Mouse (Mus musculus): ENCODE data around the gene Rufy4.
"Not testable (repeated sequence)": the region's sequence is repeated elsewhere in the genome, so short reads cannot be mapped to it uniquely, and the experiment has no call there.

Rufy4 gene

GRCm38 (mm10) chr1:74149106-74149885, 24.0 kb downstream of the Rufy4 start:
- no peak for DNase-seq (ENCODE audit: low read depth, low spot score)

GRCm38 (mm10) chr1:74150101-74150500, 24.8 kb downstream of the Rufy4 start:
- DNase-seq (ENCODE audit: low read depth, low spot score): no peak

GRCm38 (mm10) chr1:74151091-74151490, 25.8 kb downstream of the Rufy4 start:
- no peak for DNase-seq (ENCODE audit: low read depth, low spot score)

- no peak for DNase-seq (ENCODE audit: low read depth, low spot score)
Measured at GRCm38 (mm10) chr1:74153461-74154184, 28.3 kb downstream of the Rufy4 start, which contains the start of gene Cxcr2. Gene Cxcr2 (plus strand): TSS chr1:74153989.

GRCm38 (mm10) chr1:74155435-74156012, 30.2 kb downstream of the Rufy4 start:
- DNase-seq (ENCODE audit: low read depth, low spot score): no peak

GRCm38 (mm10) chr1:74156381-74156910, 31.1 kb downstream of the Rufy4 start:
- DNase-seq (ENCODE audit: low read depth, low spot score): no peak

- not testable (repeated sequence) for DNase-seq (ENCODE audit: low read depth, low spot score)
Measured at GRCm38 (mm10) chr1:74159613-74160012, 34.3 kb downstream of the Rufy4 start.

GRCm38 (mm10) chr1:74160036-74160435, 34.7 kb downstream of the Rufy4 start:
- no peak for DNase-seq (ENCODE audit: low read depth, low spot score)

- DNase-seq (ENCODE audit: low read depth, low spot score): no peak
Measured at GRCm38 (mm10) chr1:74167136-74167535, 41.8 kb downstream of the Rufy4 start.

- DNase-seq (ENCODE audit: low read depth, low spot score): no peak
Measured at GRCm38 (mm10) chr1:74169721-74170120, 44.4 kb downstream of the Rufy4 start.

- DNase-seq (ENCODE audit: low read depth, low spot score): no peak
Measured at GRCm38 (mm10) chr1:74172722-74173121, 47.4 kb downstream of the Rufy4 start.

GRCm38 (mm10) chr1:74175731-74176130, 50.4 kb downstream of the Rufy4 start:
- no peak for DNase-seq (ENCODE audit: low read depth, low spot score)

GRCm38 (mm10) chr1:74178618-74179017, 53.3 kb downstream of the Rufy4 start:
- no peak for DNase-seq (ENCODE audit: low read depth, low spot score)

- DNase-seq (ENCODE audit: low read depth, low spot score): no peak
Measured at GRCm38 (mm10) chr1:74179624-74180408, 54.5 kb downstream of the Rufy4 start.

- DNase-seq (ENCODE audit: low read depth, low spot score): no peak
Measured at GRCm38 (mm10) chr1:74181462-74181861, 56.1 kb downstream of the Rufy4 start.

GRCm38 (mm10) chr1:74183006-74183405, 57.7 kb downstream of the Rufy4 start:
- no peak for DNase-seq (ENCODE audit: low read depth, low spot score)

GRCm38 (mm10) chr1:74190471-74190870, 65.1 kb downstream of the Rufy4 start:
- no peak for DNase-seq (ENCODE audit: low read depth, low spot score)

- DNase-seq (ENCODE audit: low read depth, low spot score): no peak
Measured at GRCm38 (mm10) chr1:74192711-74193110, 67.4 kb downstream of the Rufy4 start.

- DNase-seq (ENCODE audit: low read depth, low spot score): no peak
Measured at GRCm38 (mm10) chr1:74194445-74194844, 69.1 kb downstream of the Rufy4 start, which contains the start of gene Cxcr1. Gene Cxcr1 (minus strand): TSS chr1:74194631.

- no peak for DNase-seq (ENCODE audit: low read depth, low spot score)
Measured at GRCm38 (mm10) chr1:74195961-74196360, 70.6 kb downstream of the Rufy4 start.

All from retina, adult 2 months (tissue).